Mouse (Mus musculus): Measurements from ENCODE around the gene Lgals9. TPM values are rescaled to one million over a fixed set of nuclear protein-coding genes. Genes with fewer than 3 reads are reported as not detected.

Lgals9 gene
- total and polyA plus RNA-seq, 3 experiments, result 160 to 287 (median 228) TPM

DNA sequence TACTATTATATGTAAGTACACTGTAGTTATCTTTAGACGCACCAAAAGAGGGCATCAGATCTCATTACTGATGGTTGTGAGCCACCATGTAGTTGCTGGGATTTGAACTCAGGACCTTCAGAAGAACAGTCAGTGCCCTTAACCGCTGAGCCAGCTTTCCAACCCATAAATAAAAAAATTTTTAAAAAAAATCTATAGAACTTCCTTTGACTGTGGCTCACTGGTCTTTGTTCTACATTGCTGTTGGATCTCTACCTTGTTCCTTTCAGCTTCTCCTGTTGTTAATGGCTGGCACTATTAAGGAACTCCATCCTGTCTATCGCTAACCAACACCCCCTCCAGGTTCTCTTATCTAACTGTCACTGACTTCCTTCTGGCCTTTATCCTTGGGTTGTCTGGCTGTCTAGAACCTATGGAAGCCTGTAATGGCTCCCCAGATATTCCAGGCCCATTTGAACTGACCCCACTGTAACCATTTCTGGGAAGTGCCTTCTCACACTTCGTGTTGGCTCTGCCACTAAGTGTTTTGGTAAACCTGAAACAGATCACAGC is 4.6 kb downstream of the Lgals9 start (continued):
- no peak for TF ChIP-seq MYC (IDR thresholded peaks at IDR 0.05; ENCODE audit: low read depth, low read length)
- peak; percentile 99 for TF ChIP-seq GATA1 (IDR thresholded peaks at IDR 0.05; ENCODE audit: low read depth, low read length)
- TF ChIP-seq MYB (IDR thresholded peaks at IDR 0.05; ENCODE audit: low read depth, low read length), result peak; percentile 91
- peak; percentile 99 for TF ChIP-seq EP300 (IDR thresholded peaks at IDR 0.05; ENCODE audit: low read depth in 1 of 2, low read length in 2 of 2)
- no peak; the same call in none of the 2 replicates for TF ChIP-seq CHD2 (IDR thresholded peaks at IDR 0.05; ENCODE audit: low read length)
- TF ChIP-seq TAL1 (IDR thresholded peaks at IDR 0.05; ENCODE audit: low read length), result peak; percentile 94
- TF ChIP-seq USF1 (IDR thresholded peaks at IDR 0.05; ENCODE audit: low read depth, low read length), result no peak
- TF ChIP-seq SMC3 (IDR thresholded peaks at IDR 0.05; ENCODE audit: low read depth, low read length), result no peak
- 0 out of 2 replicates have a peak, but pooled peaks have one; percentile 71 for TF ChIP-seq CHD1 (IDR thresholded peaks at IDR 0.05; ENCODE audit: low read depth, low read length)
- no peak for TF ChIP-seq ELF1 (IDR thresholded peaks at IDR 0.05; ENCODE audit: low read depth, low read length)

DNA sequence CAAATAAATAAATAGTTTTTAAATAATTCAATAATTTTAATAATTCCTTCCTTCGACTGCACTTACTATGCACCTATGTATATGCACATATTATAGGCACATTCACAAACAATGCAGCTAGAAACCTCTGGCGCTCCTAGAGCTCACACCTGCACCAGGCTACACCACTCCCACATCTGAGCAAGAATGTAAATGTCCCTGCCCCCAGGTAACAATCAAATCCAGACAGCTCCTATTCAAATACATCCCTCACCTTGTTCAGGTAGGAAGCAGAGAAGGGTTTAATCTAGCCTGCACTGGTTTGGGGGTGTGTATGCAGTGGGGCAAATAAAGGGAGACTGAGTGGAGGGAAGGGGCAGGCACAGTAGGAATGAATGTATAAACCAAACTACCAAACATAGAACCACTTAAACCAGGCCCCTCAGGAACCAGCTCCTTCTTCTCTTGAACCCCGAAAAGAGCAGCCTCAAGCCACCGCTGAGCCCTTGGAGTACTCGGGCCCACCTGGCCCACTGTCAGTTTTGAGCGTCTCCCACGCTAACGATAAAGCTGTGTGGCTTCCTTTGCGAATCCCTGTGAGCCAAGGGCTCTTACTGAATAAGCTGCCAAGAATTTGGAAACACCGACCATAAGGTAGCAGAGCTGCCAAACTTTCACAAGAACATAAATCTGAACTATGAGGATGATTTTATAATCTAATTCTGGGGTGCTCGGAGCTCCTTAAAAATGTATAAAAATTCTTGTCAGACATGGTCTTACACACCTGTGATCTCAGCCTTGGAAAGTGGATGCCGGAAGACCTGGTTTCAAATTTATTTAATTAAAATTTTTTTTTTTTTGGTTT is 6.3 kb downstream of the Lgals9 start:
- no peak overlapping the region for H3K9ac ChIP-seq (ENCODE audit: control insufficient read depth, low read depth, low read length, poor library complexity, severe bottlenecking)
- H3K36me3 ChIP-seq (ENCODE audit: control insufficient read depth in 1 of 2, insufficient read depth in 2 of 2, low read length in 2 of 2), result peaks cover 28 to 32% of the 10 kb centered on the region in 2 experiments
- no peak overlapping the region for H3K27ac ChIP-seq (ENCODE audit: control insufficient read depth, low read depth, low read length)
- H3K27me3 ChIP-seq (ENCODE audit: control insufficient read depth in 1 of 2, insufficient read depth in 2 of 2, low read length in 2 of 2), result no peaks in the 10 kb centered on the region
- TF ChIP-seq ZC3H11A (IDR thresholded peaks at IDR 0.05; ENCODE audit: low read depth, low read length), result no peak
- no peak for TF ChIP-seq MXI1 (IDR thresholded peaks at IDR 0.05; ENCODE audit: low read depth, low read length)
- peak; percentile 39; the same call in 1 of the 2 replicates for TF ChIP-seq POLR2AphosphoS2 (IDR thresholded peaks at IDR 0.05; ENCODE audit: low read length)
- TF ChIP-seq POLR2A (IDR thresholded peaks at IDR 0.05; ENCODE audit: control insufficient read depth in 1 of 2, insufficient read depth in 1 of 2, low read depth in 1 of 2, low read length in 2 of 2, poor library complexity in 1 of 2), result no peak
- TF ChIP-seq E2F4 (IDR thresholded peaks at IDR 0.05; ENCODE audit: borderline replicate concordance, low read depth, low read length), result no peak
- no peak for TF ChIP-seq MYB (IDR thresholded peaks at IDR 0.05; ENCODE audit: low read depth, low read length)
- peaks cover 27 to 28% of the 10 kb centered on the region in 2 experiments for H3K4me1 ChIP-seq (ENCODE audit: control insufficient read depth in 1 of 2, insufficient read depth in 2 of 2, low read length in 2 of 2)
- DNase-seq (ENCODE audit: low read depth, low spot score), result no peak
- H3K4me3 ChIP-seq (ENCODE audit: control insufficient read depth in 1 of 2, insufficient read depth in 1 of 2, low read depth in 2 of 2, low read length in 2 of 2), result no peak overlapping the region
- H3K9me3 ChIP-seq (replicated peaks; ENCODE audit: insufficient read depth, low read length), result no peaks in the 10 kb centered on the region
- H3K79me2 ChIP-seq (ENCODE audit: control insufficient read depth, insufficient read depth, low read length, poor library complexity), result peaks cover 36% of the 10 kb centered on the region

DNA sequence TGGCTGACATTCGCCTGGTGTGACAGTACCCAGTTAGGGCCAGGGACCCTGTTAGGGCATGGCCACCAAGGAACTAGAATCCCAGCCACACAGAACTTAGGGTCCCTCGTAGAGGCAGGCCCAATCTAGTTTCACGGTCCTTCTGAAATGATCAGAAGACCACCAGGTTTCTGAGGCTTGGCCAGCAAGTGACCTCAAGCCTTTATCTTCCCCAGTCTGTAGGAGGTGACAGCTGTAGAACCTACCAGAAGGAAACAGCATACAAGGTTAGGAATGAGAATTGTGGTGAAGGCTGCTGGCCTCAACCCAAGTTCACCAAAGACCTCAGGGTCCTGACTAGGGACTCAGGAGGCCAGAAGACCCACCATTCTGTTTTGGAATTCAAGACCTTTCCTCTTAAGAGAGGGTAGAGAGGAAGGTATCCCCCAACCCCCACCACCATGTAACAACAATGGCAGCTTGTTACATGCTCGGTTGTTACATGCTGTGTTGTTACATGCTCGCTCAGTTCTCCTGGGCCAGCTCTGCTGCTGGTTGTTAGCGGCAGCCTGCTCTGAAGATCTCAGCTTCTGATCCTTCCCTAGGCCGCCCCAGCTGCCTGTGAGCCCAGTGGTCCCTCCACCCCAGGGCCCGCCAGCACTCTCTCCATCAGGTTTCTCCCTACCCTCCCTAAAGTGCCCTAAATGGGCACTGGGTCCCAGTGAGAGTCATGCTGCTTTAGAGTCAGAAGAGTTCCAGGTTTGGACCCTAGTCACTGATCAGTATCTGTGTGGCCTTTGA is 7.8 kb downstream of the Lgals9 start:
- peaks cover 15 to 20% of the 10 kb centered on the region in 2 experiments for H3K4me1 ChIP-seq (ENCODE audit: control insufficient read depth in 1 of 2, insufficient read depth in 2 of 2, low read length in 2 of 2)
- no peak overlapping the region for H3K9ac ChIP-seq (ENCODE audit: control insufficient read depth, low read depth, low read length, poor library complexity, severe bottlenecking)
- TF ChIP-seq NRF1 (IDR thresholded peaks at IDR 0.05; ENCODE audit: insufficient read depth, low read depth, low read length, poor library complexity, severe bottlenecking) (no peak), HCFC1 (IDR thresholded peaks at IDR 0.05; ENCODE audit: low read depth, low read length) (no peak), GATA1 (IDR thresholded peaks at IDR 0.05; ENCODE audit: low read depth, low read length) (no peak), JUND (IDR thresholded peaks at IDR 0.05; ENCODE audit: low read depth, low read length) (no peak), MEF2A (IDR thresholded peaks at IDR 0.05; ENCODE audit: extremely low read depth, insufficient replicate concordance, low read depth, low read length, poor library complexity, severe bottlenecking) (no peak), RAD21 (IDR thresholded peaks at IDR 0.05; ENCODE audit: low read depth, low read length) (no peak), CTCF (IDR thresholded peaks at IDR 0.05 in 2 of 3, conservative IDR thresholded peaks at IDR 0.05 in 1 of 3; ENCODE audit: control insufficient read depth in 1 of 3, insufficient read depth in 1 of 3, low read depth in 2 of 3, low read length in 3 of 3, poor library complexity in 1 of 3, severe bottlenecking in 1 of 3) (no peak), RCOR1 (IDR thresholded peaks at IDR 0.05; ENCODE audit: low read depth, low read length) (no peak), E2F4 (IDR thresholded peaks at IDR 0.05; ENCODE audit: borderline replicate concordance, low read depth, low read length) (no peak), MYC (IDR thresholded peaks at IDR 0.05; ENCODE audit: low read depth, low read length) (no peak), ZC3H11A (IDR thresholded peaks at IDR 0.05; ENCODE audit: low read depth, low read length) (no peak), CHD1 (IDR thresholded peaks at IDR 0.05; ENCODE audit: low read depth, low read length) (no peak), MXI1 (IDR thresholded peaks at IDR 0.05; ENCODE audit: low read depth, low read length) (no peak), UBTF (IDR thresholded peaks at IDR 0.05; ENCODE audit: borderline replicate concordance, insufficient read depth, low read depth, low read length) (no peak), MAZ (IDR thresholded peaks at IDR 0.05; ENCODE audit: low read depth, low read length) (no peak)
- H3K79me2 ChIP-seq (ENCODE audit: control insufficient read depth, insufficient read depth, low read length, poor library complexity), result peaks cover 21% of the 10 kb centered on the region
- H3K36me3 ChIP-seq (ENCODE audit: control insufficient read depth in 1 of 2, insufficient read depth in 2 of 2, low read length in 2 of 2), result peaks cover 27 to 40% of the 10 kb centered on the region in 2 experiments
- no peak overlapping the region for H3K27ac ChIP-seq (ENCODE audit: control insufficient read depth, low read depth, low read length)
- H3K27me3 ChIP-seq (ENCODE audit: control insufficient read depth in 1 of 2, insufficient read depth in 2 of 2, low read length in 2 of 2), result no peaks in the 10 kb centered on the region
- no peaks in the 10 kb centered on the region for H3K9me3 ChIP-seq (replicated peaks; ENCODE audit: insufficient read depth, low read length)
- no peak overlapping the region for H3K4me3 ChIP-seq (ENCODE audit: control insufficient read depth in 1 of 2, insufficient read depth in 1 of 2, low read depth in 2 of 2, low read length in 2 of 2)
- no peak for DNase-seq (ENCODE audit: low read depth, low spot score)
